Mouse (Mus musculus) olfactory bulb, adult 2 months (tissue): ENCODE measurements at regions not wholly inside any gene's neighbourhood (a gene's known extent, or its start where the extent isn't known, plus 50 kb on each side); places are given as distances from the start of the nearest gene placed in this dataset.

Source experiments
- H3K27ac ChIP-seq: fragments of 200-500 bp; 2 replicates; pipeline ENCODE4 v1.5.1; 2012; ENCODE audit warnings: low read depth, low read length; ENCODE audit not compliant: insufficient read depth
- H3K4me1 ChIP-seq: fragments of 200-500 bp; 2 replicates; pipeline ENCODE4 v1.6.1; 2012; ENCODE audit warnings: low read length; ENCODE audit not compliant: control insufficient read depth, insufficient read depth
- H3K4me3 ChIP-seq: fragments of 200-500 bp; 2 replicates; pipeline ENCODE4 v1.5.1; 2012; ENCODE audit warnings: mild to moderate bottlenecking, low read depth, low read length, moderate library complexity; ENCODE audit not compliant: insufficient read depth
- CTCF ChIP-seq: fragments of 200-500 bp; IDR thresholded peaks from 2 replicates; pipeline ENCODE4 v1.5.1; 2012; ENCODE audit warnings: low read depth, mild to moderate bottlenecking, low read length, moderate library complexity; ENCODE audit not compliant: insufficient read depth
- POLR2A ChIP-seq: fragments of 200-500 bp; IDR thresholded peaks from 2 replicates; pipeline ENCODE4 v1.6.1; 2012; ENCODE audit warnings: mild to moderate bottlenecking, low read depth, low read length, moderate library complexity; ENCODE audit not compliant: insufficient read depth
- WGBS: fragments of 180-500 bp; shearing (Covaris S2); methylation state at CpG from one replicate; pipeline ENCODE4 v1.1.7; 2018; 5-methylcytosine and 5-hydroxymethylcytosine counted together

- 85% methylated on average over 9 of the region's 9 CpGs for WGBS
- Histone ChIP-seq H3K4me1 (peaks cover 17% of the 10 kb centered on the region), H3K27ac (no peak overlapping the region), H3K4me3 (no peak overlapping the region)
- TF ChIP-seq CTCF: no peak
- TF ChIP-seq POLR2A: no peak
Measured at GRCm38 (mm10) chr13:44319101-44319500, 410.2 kb upstream of the Jarid2 start.

GRCm38 (mm10) chr13:44319511-44319910, 409.8 kb upstream of the Jarid2 start:
- Histone ChIP-seq H3K27ac (no peak overlapping the region), H3K4me1 (peaks cover 17% of the 10 kb centered on the region), H3K4me3 (no peak overlapping the region)
- 95% methylated on average over 9 of the region's 9 CpGs for WGBS
- TF ChIP-seq POLR2A (no peak), CTCF (no peak)

GRCm38 (mm10) chr13:44320311-44320710, 409.0 kb upstream of the Jarid2 start:
- H3K27ac ChIP-seq: no peak overlapping the region
- peaks cover 17% of the 10 kb centered on the region for H3K4me1 ChIP-seq
- no peak for TF ChIP-seq POLR2A
- no peak for TF ChIP-seq CTCF
- 96% methylated on average over 4 of the region's 4 CpGs for WGBS
- H3K4me3 ChIP-seq: no peak overlapping the region

GRCm38 (mm10) chr13:44321009-44321596, 408.2 kb upstream of the Jarid2 start:
- TF ChIP-seq CTCF (no peak), POLR2A (no peak)
- WGBS: 51% methylated on average over 16 of the region's 16 CpGs
- peaks cover 17% of the 10 kb centered on the region for H3K4me1 ChIP-seq
- no peak overlapping the region for H3K4me3 ChIP-seq
- H3K27ac ChIP-seq: no peak overlapping the region

GRCm38 (mm10) chr13:44328416-44328815, 400.9 kb upstream of the Jarid2 start:
- no peak for TF ChIP-seq POLR2A
- no peak for TF ChIP-seq CTCF
- 93% methylated on average over 8 of the region's 8 CpGs for WGBS
- Histone ChIP-seq H3K4me3 (no peak overlapping the region), H3K27ac (no peak overlapping the region), H3K4me1 (no peaks in the 10 kb centered on the region)

- H3K27ac ChIP-seq: no peak overlapping the region
- H3K4me3 ChIP-seq: no peak overlapping the region
- H3K4me1 ChIP-seq: no peaks in the 10 kb centered on the region
- 77% methylated on average over 4 of the region's 4 CpGs for WGBS
- TF ChIP-seq POLR2A: no peak
- TF ChIP-seq CTCF: no peak
Measured at GRCm38 (mm10) chr13:44329161-44329560, 400.1 kb upstream of the Jarid2 start.

GRCm38 (mm10) chr13:44329701-44330100, 399.6 kb upstream of the Jarid2 start:
- no peaks in the 10 kb centered on the region for H3K4me1 ChIP-seq
- no peak overlapping the region for H3K4me3 ChIP-seq
- TF ChIP-seq CTCF (no peak), POLR2A (no peak)
- 92% methylated on average over 10 of the region's 10 CpGs for WGBS
- H3K27ac ChIP-seq: no peak overlapping the region

- no peak for TF ChIP-seq CTCF
- no peak for TF ChIP-seq POLR2A
- WGBS: 75% methylated on average over 11 of the region's 11 CpGs
- no peak overlapping the region for H3K4me3 ChIP-seq
- no peak overlapping the region for H3K27ac ChIP-seq
- H3K4me1 ChIP-seq: no peaks in the 10 kb centered on the region
Measured at GRCm38 (mm10) chr13:44332716-44333240, 396.5 kb upstream of the Jarid2 start.

- TF ChIP-seq CTCF: no peak
- no peak for TF ChIP-seq POLR2A
- Histone ChIP-seq H3K4me1 (no peaks in the 10 kb centered on the region), H3K4me3 (no peak overlapping the region), H3K27ac (no peak overlapping the region)
- WGBS: 81% methylated on average over 6 of the region's 6 CpGs
Measured at GRCm38 (mm10) chr13:44339061-44339741, 390.1 kb upstream of the Jarid2 start.
